Mouse (Mus musculus): ENCODE data around the gene Slc5a2.
A peak's percentile ranks its signal among the peaks of the same experiment; 100 is the strongest.

The Slc5a2 gene

DNA sequence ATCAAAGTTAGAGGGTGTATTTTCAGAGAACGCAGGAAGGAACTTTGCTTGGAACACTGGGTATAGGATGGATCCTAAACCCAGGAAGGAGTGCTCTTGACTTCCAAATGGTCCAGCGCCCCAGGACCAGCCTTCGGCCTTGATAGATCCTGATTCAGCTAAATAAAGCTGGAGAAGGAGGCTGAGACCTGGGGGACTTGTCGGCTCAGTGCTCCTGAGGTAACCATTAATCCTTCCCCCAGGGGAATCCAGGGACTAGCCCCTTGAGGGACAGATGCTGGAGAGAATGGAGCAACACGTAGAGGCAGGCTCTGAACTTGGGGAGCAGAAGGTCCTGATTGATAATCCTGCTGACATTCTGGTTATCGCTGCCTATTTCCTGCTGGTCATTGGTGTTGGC is at the start of gene Slc5a2:
Gene Slc5a2 (plus strand): TSS at position 247 of the 400 bp plus-strand sequence.
- no peak for DNase-seq (ENCODE audit: low read depth, low spot score)

GRCm38 (mm10) chr7:128219952-128220351 is 45.5 kb upstream of the Slc5a2 start:
- DNase-seq (ENCODE audit: low read depth, low spot score): no peak

DNA sequence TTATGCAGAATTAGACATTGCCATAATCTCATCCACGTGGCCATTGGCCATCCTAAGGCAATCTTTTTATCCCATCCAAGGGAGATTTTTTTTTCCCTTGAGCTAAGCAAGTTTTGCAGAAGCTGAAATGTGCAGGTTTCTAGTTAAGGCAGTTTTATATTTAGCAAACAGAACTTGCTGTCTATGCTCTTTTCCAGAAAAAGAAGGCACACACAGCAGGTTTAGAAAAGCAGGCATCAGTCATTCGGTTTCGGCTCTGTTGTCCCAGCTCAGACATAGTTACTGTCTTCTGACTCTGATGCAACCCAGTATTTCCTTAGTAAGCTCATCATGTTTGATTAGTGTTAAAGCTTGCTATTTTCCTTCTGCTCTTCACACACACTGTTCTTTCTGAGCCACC is 44.5 kb upstream of the Slc5a2 start:
- no peak for DNase-seq (ENCODE audit: low read depth, low spot score)

DNA sequence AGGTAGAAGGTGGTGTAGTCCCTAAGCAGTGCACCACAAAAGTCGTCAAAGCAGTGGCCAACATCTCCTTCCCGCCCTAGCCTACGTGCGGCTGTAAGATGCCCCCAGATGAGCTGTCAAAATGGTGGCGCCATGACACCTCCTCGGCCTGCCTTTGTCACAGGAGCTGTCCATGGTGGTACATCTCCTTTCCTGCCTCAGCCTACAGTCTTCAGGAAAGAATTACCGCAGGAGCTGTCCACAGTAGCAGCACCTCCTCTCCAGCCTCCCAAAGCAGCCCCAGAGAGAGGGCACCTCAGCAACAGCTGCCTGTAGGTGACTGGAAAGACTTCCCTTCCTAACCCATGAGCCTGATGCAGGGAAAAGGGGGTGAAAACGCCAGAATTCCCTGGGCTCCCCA is 33.7 kb upstream of the Slc5a2 start:
- DNase-seq (ENCODE audit: low read depth, low spot score): peak; percentile 51

DNA sequence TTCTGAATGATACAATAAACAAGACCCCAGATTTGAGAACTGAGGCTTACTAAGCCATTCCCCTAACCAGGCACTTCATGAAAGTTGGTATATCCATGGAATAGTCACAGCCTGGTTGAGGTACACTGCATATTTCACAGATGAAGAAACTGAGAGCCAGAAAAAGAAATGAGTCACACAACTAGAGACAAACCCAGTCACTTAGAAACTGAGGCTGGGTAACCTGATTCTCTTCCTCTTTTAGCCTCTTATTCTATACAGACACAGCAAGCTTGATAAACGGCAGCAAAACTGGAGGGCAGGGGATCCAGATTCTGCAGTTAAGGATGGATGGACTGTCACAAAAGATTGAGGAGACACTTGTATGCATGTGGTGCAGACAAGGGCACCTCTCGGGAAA is 30.7 kb upstream of the Slc5a2 start:
- DNase-seq (ENCODE audit: low read depth, low spot score): no peak

- DNase-seq (ENCODE audit: low read depth, low spot score): no peak
These were observed 30.0 kb upstream of the Slc5a2 start for GRCm38 (mm10) chr7:128235481-128235880.

DNA sequence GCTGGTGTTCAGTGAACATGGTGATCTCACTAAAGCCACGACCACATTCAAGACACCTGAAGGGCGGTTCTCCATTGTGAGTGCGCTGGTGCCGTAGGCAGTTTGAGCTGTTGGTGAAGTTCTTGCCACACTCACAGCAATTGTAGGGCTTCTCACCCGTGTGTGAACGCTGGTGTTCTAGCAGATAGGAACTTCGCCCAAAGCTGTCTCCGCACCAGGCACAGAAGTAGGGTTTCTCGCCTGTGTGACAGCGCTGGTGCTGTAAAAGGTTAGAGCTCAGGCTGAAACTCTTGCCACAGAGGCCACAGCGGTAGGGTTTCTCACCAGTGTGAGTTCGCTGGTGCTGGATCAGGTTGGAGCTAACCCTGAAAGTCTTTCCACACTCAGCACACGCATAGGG is 29.0 kb upstream of the Slc5a2 start:
- no peak for DNase-seq (ENCODE audit: low read depth, low spot score)

- DNase-seq (ENCODE audit: low read depth, low spot score): peak; percentile 77
These were observed 28.4 kb upstream of the Slc5a2 start, which contains the start of gene Armc5 for GRCm38 (mm10) chr7:128236856-128237592. TSS of gene Armc5 (plus strand) at chr7:128237342.

GRCm38 (mm10) chr7:128237593-128237926 is 27.9 kb upstream of the Slc5a2 start:
- DNase-seq (ENCODE audit: low read depth, low spot score): no peak

- DNase-seq (ENCODE audit: low read depth, low spot score): peak; percentile 99
These were observed 27.3 kb upstream of the Slc5a2 start, which contains the start of gene 9130023H24Rik for GRCm38 (mm10) chr7:128237927-128238778. TSS of gene 9130023H24Rik (minus strand) at chr7:128238031.

DNA sequence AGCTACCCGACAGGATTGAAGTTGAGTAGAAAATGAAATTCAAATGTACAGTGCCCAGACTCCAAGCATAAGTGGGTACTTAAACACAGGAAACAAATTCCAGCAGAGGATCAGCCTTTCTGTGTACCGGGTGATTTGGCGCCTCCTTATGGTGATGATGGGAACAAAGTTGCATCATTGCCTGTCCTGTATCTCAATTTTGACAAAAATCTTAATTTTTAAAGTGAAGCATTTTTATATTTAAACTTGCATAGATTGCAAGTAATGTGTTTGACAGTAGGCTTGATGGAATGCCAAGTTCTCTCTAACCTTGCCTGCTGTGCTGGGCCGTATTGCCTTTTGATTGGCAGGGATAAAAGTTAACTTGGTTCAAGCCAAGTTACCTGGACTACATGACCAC is 26.5 kb upstream of the Slc5a2 start:
- DNase-seq (ENCODE audit: low read depth, low spot score): peak; percentile 85

GRCm38 (mm10) chr7:128240131-128240784 is 25.2 kb upstream of the Slc5a2 start:
- no peak for DNase-seq (ENCODE audit: low read depth, low spot score)

DNA sequence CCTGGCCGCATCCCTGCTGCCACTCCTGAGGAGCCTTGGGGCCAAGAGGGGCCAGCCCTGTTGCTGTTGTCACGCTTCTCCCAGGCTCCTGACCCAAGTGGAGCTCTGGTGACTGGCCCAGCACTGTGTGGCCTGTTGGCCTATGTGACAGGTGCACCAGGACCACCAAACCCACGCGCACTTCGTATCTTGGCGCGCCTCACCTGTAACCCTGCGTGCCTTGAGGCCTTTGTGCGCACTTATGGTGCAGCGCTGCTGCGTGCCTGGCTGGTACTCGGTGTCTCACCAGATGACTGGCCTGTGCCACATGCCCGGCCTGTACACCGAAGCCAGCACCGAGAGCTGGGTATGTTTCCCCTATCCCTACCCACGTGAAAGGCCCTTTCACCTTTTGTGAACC is 23.1 kb upstream of the Slc5a2 start:
- no peak for DNase-seq (ENCODE audit: low read depth, low spot score)

GRCm38 (mm10) chr7:128243921-128244320 is 21.5 kb upstream of the Slc5a2 start:
- DNase-seq (ENCODE audit: low read depth, low spot score): no peak

DNA sequence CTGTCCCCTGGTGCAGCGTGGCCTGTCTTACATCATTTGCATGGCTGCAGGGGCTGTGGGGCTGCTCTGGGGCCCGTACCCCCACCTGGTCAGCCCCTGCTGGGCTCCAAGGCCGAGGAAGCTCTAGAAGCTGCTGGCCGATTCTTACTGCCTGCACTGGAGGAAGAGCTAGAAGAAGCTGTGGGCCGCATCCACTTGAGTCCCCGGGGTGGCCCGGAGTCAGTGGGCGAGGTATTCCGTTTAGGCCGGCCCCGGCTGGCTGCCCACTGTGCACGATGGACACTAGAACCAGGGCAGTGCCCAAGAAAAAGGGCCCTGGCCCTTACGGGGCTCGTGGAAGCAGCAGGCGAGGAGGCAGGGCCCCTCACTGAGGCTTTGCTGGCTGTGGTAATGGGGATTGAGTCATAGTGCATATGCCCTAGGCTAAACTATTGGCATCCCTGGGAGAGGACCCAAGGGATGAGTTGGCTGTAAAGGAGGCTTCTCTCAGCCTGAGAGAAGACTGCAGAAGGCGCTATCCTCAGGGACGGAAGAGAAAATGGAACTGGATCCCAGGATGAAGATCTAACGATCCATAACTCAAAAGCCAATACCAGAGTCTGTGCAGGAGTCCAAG is 20.9 kb upstream of the Slc5a2 start:
- peak; percentile 80 for DNase-seq (ENCODE audit: low read depth, low spot score)

GRCm38 (mm10) chr7:128245547-128245946 is 19.9 kb upstream of the Slc5a2 start:
- no peak for DNase-seq (ENCODE audit: low read depth, low spot score)

GRCm38 (mm10) chr7:128246496-128247391 is 18.7 kb upstream of the Slc5a2 start, which contains the start of gene Tgfb1i1:
TSS of gene Tgfb1i1 (plus strand) at chr7:128246812.
- peak; percentile 74 for DNase-seq (ENCODE audit: low read depth, low spot score)

GRCm38 (mm10) chr7:128247443-128247842 is 18.0 kb upstream of the Slc5a2 start:
- peak; percentile 92 for DNase-seq (ENCODE audit: low read depth, low spot score)

GRCm38 (mm10) chr7:128248081-128249042 is 17.1 kb upstream of the Slc5a2 start:
- DNase-seq (ENCODE audit: low read depth, low spot score): no peak

GRCm38 (mm10) chr7:128249998-128250397 is 15.5 kb upstream of the Slc5a2 start:
- DNase-seq (ENCODE audit: low read depth, low spot score): no peak
